17 mouse cellular contexts compared by ENCODE assay signal in the genomic region with DNA sequence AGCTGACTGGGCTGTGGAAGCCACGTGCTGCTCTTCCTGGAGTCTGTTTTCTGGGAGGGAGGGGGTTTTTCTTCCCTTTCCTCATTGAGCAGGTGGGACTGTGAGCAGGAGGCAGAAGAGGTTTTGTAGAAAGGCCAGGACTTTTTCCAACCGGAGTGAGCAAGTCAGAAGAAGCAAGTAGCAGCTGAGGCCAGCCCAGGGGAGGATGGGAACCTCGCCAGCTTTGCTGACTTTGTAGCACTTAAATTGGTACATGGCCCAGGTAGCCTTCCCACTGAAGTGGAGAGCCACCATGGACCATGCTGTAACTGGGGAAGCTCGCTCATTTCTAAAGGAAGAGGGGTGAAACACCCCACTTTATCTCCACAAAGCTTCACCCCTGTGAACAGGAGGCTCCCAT.
A peak's percentile ranks its signal among the peaks of the same experiment; 100 is the strongest.
DNase-seq lines count a peak whose midpoint lies in the region; ATAC-seq and TF ChIP-seq lines count a peak whose summit lies in the region.
"Had no signal": no experiment of that assay in that cellular context is flagged by ENCODE, and none has a peak within 500 bp of the region (broad histone marks: within the 10 kb centered on the region; RNA-seq: fewer than 3 reads in every experiment).

No protein-coding gene starts in this region.

- H3K9ac ChIP-seq in forebrain, embryonic 15.5 days (replicated peaks): no peak overlapping the region
- H3K9ac ChIP-seq in forebrain, embryonic 14.5 days (ENCODE audit: low read length): no peak overlapping the region
- H3K9ac ChIP-seq in lung, embryonic 14.5 days: no peak overlapping the region
- no peak overlapping the region for H3K9ac ChIP-seq in limb, embryonic 14.5 days (ENCODE audit: low read depth, low read length, severe bottlenecking)
- H3K9ac ChIP-seq: limb, embryonic 12.5 days had no signal

- H3K4me2 ChIP-seq in forebrain, embryonic 15.5 days (replicated peaks): no peak overlapping the region
- H3K4me2 ChIP-seq in forebrain, embryonic 14.5 days (ENCODE audit: low read length): no peak overlapping the region
- no peak overlapping the region for H3K4me2 ChIP-seq in lung, embryonic 14.5 days
- H3K4me2 ChIP-seq in limb, embryonic 14.5 days (replicated peaks; ENCODE audit: low read depth, low read length, severe bottlenecking): no peak overlapping the region
- H3K4me2 ChIP-seq: limb, embryonic 12.5 days had no signal

- peaks cover 23% of the 10 kb centered on the region for H3K4me1 ChIP-seq in forebrain, embryonic 15.5 days
- peaks cover 13% of the 10 kb centered on the region for H3K4me1 ChIP-seq in forebrain, embryonic 14.5 days (ENCODE audit: control insufficient read depth, insufficient read depth, low read length)
- H3K4me1 ChIP-seq in lung, embryonic 14.5 days (ENCODE audit: insufficient read depth): no peaks in the 10 kb centered on the region
- peaks cover 33% of the 10 kb centered on the region for H3K4me1 ChIP-seq in limb, embryonic 14.5 days (ENCODE audit: control insufficient read depth, insufficient read depth, low read length)

- no peaks in the 10 kb centered on the region for H3K27me3 ChIP-seq in forebrain, embryonic 15.5 days
- H3K27me3 ChIP-seq in forebrain, embryonic 14.5 days (replicated peaks; ENCODE audit: control insufficient read depth, insufficient read depth, low read length): no peaks in the 10 kb centered on the region
- peaks cover 8% of the 10 kb centered on the region; the same call in 1 of the 2 replicates for H3K27me3 ChIP-seq in lung, embryonic 14.5 days (ENCODE audit: insufficient read depth, low read length)
- no peaks in the 10 kb centered on the region for H3K27me3 ChIP-seq in limb, embryonic 14.5 days (ENCODE audit: control insufficient read depth, insufficient read depth, low read length)

- no peak for TF ChIP-seq POLR2A in limb, embryonic 14.5 days (IDR thresholded peaks at IDR 0.05; ENCODE audit: borderline replicate concordance, extremely low read depth, insufficient read depth, insufficient read length)

- no peaks in the 10 kb centered on the region for H3K36me3 ChIP-seq in forebrain, embryonic 15.5 days
- H3K36me3 ChIP-seq in forebrain, embryonic 14.5 days (ENCODE audit: control insufficient read depth, insufficient read depth, low read length): no peaks in the 10 kb centered on the region
- H3K36me3 ChIP-seq in lung, embryonic 14.5 days (ENCODE audit: insufficient read depth): no peaks in the 10 kb centered on the region
- no peaks in the 10 kb centered on the region for H3K36me3 ChIP-seq in limb, embryonic 14.5 days (ENCODE audit: control insufficient read depth, insufficient read depth, low read length)
- H3K36me3 ChIP-seq: heart, embryonic 10.5 days; limb, embryonic 12.5 days had no signal

- ATAC-seq in forebrain, embryonic 15.5 days (replicated peaks): peak; percentile 9; the same call in 1 of the 2 replicates
- ATAC-seq in forebrain, embryonic 14.5 days: no peak
- no peak for ATAC-seq in lung, embryonic 14.5 days (ENCODE audit: insufficient read depth)
- ATAC-seq in limb, embryonic 14.5 days (ENCODE audit: low FRiP score, low read depth): no peak
- ATAC-seq: inflammation-experienced regulatory T-cells, adult 6 months had no signal

- DNase-seq in forebrain, embryonic 14.5 days (ENCODE audit: low spot score): no peak
- peak; percentile 19 for DNase-seq in lung, embryonic 14.5 days
- no peak for DNase-seq in lung, postnatal 36 days
- DNase-seq in kidney, adult 8-10 months: peak; percentile 41 to 50
- DNase-seq in limb, embryonic 14.5 days (ENCODE audit: low spot score): peak; percentile 60
- no peak for DNase-seq in frontal cortex, postnatal 10 days (ENCODE audit: low spot score in 2 of 2)
- DNase-seq: B cell, adult 2 months; heart, postnatal 10 days; lung, postnatal 14 days; retina, postnatal 1 day; right cerebral cortex, postnatal 4 days; thymus, adult 18-20 months had no signal

- H3K9me3 ChIP-seq in forebrain, embryonic 15.5 days: no peaks in the 10 kb centered on the region
- H3K9me3 ChIP-seq in forebrain, embryonic 14.5 days (replicated peaks; ENCODE audit: control insufficient read depth, low read length): no peaks in the 10 kb centered on the region
- H3K9me3 ChIP-seq in lung, embryonic 14.5 days (ENCODE audit: low read depth, low read length): no peaks in the 10 kb centered on the region
- no peaks in the 10 kb centered on the region for H3K9me3 ChIP-seq in limb, embryonic 14.5 days (ENCODE audit: control insufficient read depth, low read length)
- H3K9me3 ChIP-seq: heart, embryonic 10.5 days; limb, embryonic 12.5 days had no signal

- no peak for TF ChIP-seq CTCF in lung, embryonic 14.5 days (IDR thresholded peaks at IDR 0.05; ENCODE audit: low read depth)

- 77% methylated on average over 4 of the region's 4 CpGs for WGBS in forebrain, embryonic 15.5 days
- 75% methylated on average over 4 of the region's 4 CpGs for WGBS in forebrain, embryonic 14.5 days
- 63% methylated on average over 4 of the region's 4 CpGs for WGBS in lung, embryonic 14.5 days
- 47% methylated on average over 4 of the region's 4 CpGs for WGBS in limb, embryonic 14.5 days

- no peak overlapping the region for H3K27ac ChIP-seq in forebrain, embryonic 15.5 days (replicated peaks)
- H3K27ac ChIP-seq in forebrain, embryonic 14.5 days (ENCODE audit: low read depth, low read length): no peak overlapping the region
- H3K27ac ChIP-seq in lung, embryonic 14.5 days (ENCODE audit: low read depth): no peak overlapping the region
- no peak overlapping the region for H3K27ac ChIP-seq in limb, embryonic 14.5 days (replicated peaks; ENCODE audit: low read depth, low read length)
- H3K27ac ChIP-seq: heart, embryonic 10.5 days; left cerebral cortex, adult 2 months; limb, embryonic 12.5 days had no signal

- H3K4me3 ChIP-seq in forebrain, embryonic 15.5 days: no peak overlapping the region
- no peak overlapping the region for H3K4me3 ChIP-seq in forebrain, embryonic 14.5 days (ENCODE audit: low read depth, low read length)
- H3K4me3 ChIP-seq in lung, embryonic 14.5 days (ENCODE audit: low read depth, low read length): no peak overlapping the region
- no peak overlapping the region for H3K4me3 ChIP-seq in limb, embryonic 14.5 days (replicated peaks; ENCODE audit: low read length)
- H3K4me3 ChIP-seq: heart, embryonic 10.5 days; left cerebral cortex, adult 2 months; limb, embryonic 12.5 days had no signal

Comparison
In these comparisons a context has a peak if more than half of its experiments do, and no peak if none do; other contexts are left out.
1. DNase-seq: peak in lung, embryonic 14.5 days (single experiment), kidney, adult 8-10 months (2 of 2) and limb, embryonic 14.5 days (single experiment); none in forebrain, embryonic 14.5 days (single experiment), lung, postnatal 36 days (single experiment) and frontal cortex, postnatal 10 days (0 of 2).